Mouse (Mus musculus): Measurements from ENCODE around the gene Ube2d2b. TPM values are rescaled to one million over a fixed set of nuclear protein-coding genes. Genes with fewer than 3 reads are reported as not detected.
A peak's percentile ranks its signal among the peaks of the same experiment; 100 is the strongest.

The Ube2d2b gene
- polyA plus RNA-seq, 1 experiment from 2014 or later: 0.30 TPM

DNA sequence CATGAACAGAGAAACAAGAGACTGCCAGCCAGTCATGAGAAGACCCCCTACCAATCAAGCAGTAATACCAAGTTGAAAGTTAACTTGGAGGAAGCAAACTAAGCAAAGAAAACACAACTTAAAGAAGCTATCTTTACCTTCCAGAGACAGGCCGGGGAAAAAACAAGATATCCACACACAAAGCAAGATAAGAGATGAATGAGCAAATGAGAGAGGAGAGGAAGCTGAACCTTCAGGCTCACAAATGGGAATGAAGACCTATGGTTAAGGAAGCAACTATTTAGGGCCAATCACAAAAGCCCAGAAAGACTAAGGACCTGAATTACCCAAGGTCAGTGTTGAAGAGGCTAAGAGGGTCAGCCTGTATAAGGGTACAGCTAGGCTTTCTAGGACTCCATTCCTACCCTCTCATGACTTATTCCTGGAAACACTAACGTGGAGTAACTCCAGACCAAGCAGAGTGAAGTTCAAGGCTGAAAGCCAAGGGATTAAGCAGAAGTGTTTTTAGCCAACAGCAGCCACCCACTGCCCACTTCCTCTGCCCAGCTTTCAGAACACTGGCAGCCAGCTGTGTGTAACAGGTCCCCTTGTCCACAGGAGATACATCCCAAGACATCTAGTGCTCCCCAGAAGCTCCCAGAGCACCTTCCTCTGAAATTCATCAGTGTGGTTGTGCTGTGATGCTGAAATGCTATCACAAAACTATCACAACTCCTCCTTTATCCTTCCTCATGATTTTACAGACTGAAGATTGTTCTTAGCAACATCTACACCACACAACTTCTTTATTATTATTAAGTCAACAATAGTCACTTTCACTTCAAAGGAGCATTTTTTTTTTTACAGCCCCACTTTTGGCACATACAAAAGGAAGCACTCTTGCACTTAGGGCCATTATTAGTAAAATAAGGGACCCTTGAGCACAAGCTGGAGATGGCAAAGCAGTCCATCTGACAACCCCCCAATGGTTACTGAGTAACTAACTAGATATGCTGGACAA, 36.5 kb downstream of the Ube2d2b start:
- Histone ChIP-seq H3K27me3 (ENCODE audit: poor library complexity, severe bottlenecking) (peaks cover 13% of the 10 kb centered on the region), H3K4me1 (peaks cover 23% of the 10 kb centered on the region), H3K4me3 (peak overlapping the region; percentile 16; the same call in 1 of the 2 replicates), H3K9me3 (no peaks in the 10 kb centered on the region), H3K27ac (no peak overlapping the region), H3K36me3 (replicated peaks) (no peaks in the 10 kb centered on the region; the same call in 1 of the 2 replicates)
- WGBS: 80% methylated on average over 2 of the region's 2 CpGs
- DNase-seq (ENCODE audit: extremely low spot score, low spot score): no peak

DNA sequence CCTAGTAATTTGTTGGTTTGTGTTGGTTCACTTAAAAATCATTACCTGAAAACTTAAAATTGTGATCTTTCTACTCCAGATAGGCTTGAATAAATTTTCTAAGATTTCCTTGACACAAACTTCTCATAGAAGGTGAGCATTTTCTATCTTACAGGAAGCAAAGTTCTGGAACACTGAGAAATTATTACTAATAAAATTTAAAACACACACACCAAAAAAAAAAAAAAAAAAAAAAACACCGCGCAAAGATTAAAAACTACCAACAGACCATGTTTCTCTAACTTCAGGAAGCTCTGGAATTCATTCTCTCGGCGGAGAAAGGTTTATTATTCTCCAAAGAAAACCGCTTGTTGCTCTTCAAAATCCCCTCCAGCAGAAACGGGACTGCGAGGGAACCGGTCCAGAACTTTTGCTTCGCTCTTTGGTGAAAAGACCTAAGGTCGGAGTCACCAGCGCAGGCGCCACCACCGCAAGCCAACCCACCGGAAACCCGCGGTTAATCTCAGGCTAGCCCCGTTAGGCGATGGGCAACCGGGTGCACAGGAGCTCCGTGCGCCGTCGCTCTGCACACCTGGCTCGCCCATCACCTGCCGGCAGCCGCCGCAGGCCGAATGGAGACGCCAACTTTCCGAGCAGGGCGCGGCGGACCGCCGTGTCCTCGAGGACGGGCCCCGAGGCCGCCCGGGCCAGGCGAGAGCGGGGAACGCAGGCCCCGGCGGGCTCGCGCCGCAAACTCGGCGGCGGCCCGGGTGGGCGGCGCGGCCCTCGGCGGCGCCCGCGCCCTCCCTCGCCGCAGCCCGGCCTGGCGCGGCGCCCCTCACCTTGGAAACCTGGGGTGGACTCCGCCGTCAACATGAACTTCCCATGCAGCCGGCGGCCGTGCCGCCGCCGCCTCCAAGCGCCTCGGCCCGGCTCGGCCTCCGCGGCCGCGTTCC, 38.3 kb downstream of the Ube2d2b start:
- under 1% methylated on average over 82 of the region's 82 CpGs for WGBS
- peak overlapping the region; percentile 97 for H3K27ac ChIP-seq

DNA sequence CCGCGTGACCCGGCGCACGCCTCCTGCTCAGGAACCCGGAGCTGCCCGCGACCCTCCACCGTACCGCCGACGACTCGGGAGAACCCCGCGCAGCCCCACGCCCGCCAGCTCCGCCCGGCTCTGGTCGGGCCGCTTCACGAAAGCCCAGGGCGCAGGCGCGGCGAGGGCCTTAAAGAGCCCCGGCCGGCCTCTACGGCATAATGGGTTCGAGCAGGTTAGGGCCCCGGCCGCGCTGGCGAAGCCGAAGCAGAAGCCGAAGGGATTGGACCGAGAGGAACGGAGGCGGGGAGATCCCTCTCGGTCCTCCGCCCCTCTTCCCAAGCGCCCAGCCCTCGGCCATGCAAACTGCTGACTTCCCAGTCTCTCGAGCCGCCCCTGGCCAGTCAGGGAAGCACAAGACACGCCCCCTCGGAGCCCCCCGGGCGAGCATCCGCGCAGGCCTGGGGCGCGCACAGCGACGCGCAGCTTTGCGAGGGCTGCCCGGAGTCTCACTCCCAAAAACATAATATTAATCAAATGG, 39.1 kb downstream of the Ube2d2b start:
- H3K36me3 ChIP-seq (replicated peaks): no peaks in the 10 kb centered on the region
- H3K27ac ChIP-seq: peak overlapping the region; percentile 97
- DNase-seq (ENCODE audit: extremely low spot score, low spot score): peak; percentile 94
- no peaks in the 10 kb centered on the region for H3K9me3 ChIP-seq
- H3K4me3 ChIP-seq: peak overlapping the region; percentile 91
- under 1% methylated on average over 58 of the region's 58 CpGs for WGBS
- peaks cover 26% of the 10 kb centered on the region for H3K4me1 ChIP-seq
- peaks cover 13% of the 10 kb centered on the region for H3K27me3 ChIP-seq (ENCODE audit: poor library complexity, severe bottlenecking)

More for the DNA sequence above, 38.3 kb downstream of the Ube2d2b start:
- peak overlapping the region; percentile 91 for H3K4me3 ChIP-seq
- no peaks in the 10 kb centered on the region; the same call in 1 of the 2 replicates for H3K36me3 ChIP-seq (replicated peaks)
- peaks cover 13% of the 10 kb centered on the region for H3K27me3 ChIP-seq (ENCODE audit: poor library complexity, severe bottlenecking)
- peaks cover 23% of the 10 kb centered on the region for H3K4me1 ChIP-seq
- no peaks in the 10 kb centered on the region for H3K9me3 ChIP-seq
- DNase-seq (ENCODE audit: extremely low spot score, low spot score): peak; percentile 60

DNA sequence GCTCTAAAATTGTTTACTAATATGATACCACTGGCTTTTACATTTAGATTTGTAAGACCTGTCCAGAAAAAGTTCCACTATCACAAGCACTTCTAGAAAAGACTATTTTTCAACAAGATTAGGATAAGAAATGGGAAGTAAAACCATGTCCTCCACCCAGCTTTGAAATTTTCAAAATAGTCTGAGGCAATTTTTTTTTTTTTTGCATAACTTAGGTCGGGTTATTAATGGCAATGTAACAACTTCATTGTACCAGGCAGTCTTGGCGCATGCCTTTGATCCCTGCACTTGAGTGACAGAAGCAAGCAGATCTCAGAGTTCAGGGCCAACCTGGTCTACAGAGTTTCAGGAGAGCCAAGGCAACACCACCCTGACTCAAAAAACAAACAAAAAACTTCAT, 39.8 kb downstream of the Ube2d2b start:
- peak overlapping the region; percentile 91; the same call in 1 of the 2 replicates for H3K4me3 ChIP-seq
- H3K36me3 ChIP-seq (replicated peaks): no peaks in the 10 kb centered on the region
- H3K9me3 ChIP-seq: no peaks in the 10 kb centered on the region
- H3K27ac ChIP-seq: no peak overlapping the region
- DNase-seq (ENCODE audit: extremely low spot score, low spot score): no peak
- H3K4me1 ChIP-seq: peaks cover 26% of the 10 kb centered on the region
- peaks cover 13% of the 10 kb centered on the region for H3K27me3 ChIP-seq (ENCODE audit: poor library complexity, severe bottlenecking)
- 73% methylated on average over 2 of the region's 2 CpGs for WGBS

DNA sequence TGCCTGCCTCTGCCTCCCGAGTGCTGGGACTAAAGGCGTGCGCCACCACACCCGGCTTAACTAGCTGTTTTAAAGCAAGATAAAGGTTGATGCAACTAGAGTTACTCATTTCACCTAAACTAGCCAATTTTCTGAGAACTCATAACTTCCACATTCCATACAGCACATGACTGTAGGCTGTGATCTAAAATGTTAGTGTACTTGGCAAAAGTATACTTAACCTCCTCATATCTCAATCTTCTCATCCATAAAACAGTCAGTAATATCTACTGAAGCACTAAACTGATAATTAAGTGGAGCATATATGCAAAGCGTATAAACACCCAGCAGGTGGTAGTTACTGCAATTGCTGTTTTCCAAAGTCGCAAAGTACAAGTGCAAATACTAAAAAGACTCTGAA, 43.4 kb downstream of the Ube2d2b start:
- H3K36me3 ChIP-seq (replicated peaks): no peaks in the 10 kb centered on the region
- H3K27me3 ChIP-seq (ENCODE audit: poor library complexity, severe bottlenecking): peaks cover 13% of the 10 kb centered on the region
- 92% methylated on average over 6 of the region's 6 CpGs for WGBS
- H3K4me3 ChIP-seq: no peak overlapping the region
- no peak for DNase-seq (ENCODE audit: extremely low spot score, low spot score)
- H3K9me3 ChIP-seq: no peaks in the 10 kb centered on the region
- peaks cover 8% of the 10 kb centered on the region; the same call in 1 of the 2 replicates for H3K4me1 ChIP-seq
- H3K27ac ChIP-seq: no peak overlapping the region; the same call in 1 of the 2 replicates

DNA sequence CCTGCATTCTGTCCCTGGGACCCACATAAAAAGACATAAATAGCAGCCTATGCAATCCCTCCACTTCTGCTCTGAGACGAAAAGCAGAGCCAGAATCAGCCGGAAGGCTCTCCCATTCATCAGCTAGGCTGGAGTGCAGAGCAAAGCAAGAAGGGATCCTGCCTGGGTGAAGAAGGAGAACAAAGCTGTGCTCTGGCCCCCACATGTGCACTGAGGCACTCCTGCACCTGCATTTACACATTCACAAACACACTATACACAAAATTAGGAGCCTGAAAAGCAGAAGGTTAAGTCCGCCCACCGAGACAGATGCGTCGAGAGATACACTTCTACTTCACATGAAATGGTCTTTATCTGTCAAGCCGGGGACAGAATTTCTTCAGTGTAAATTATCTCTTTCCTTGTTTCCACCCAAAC, 44.0 kb downstream of the Ube2d2b start:
- 70% methylated on average over 7 of the region's 7 CpGs for whole genome bisulfite sequencing
- DNase-seq (ENCODE audit: extremely low spot score, low spot score): no peak
- no peaks in the 10 kb centered on the region for H3K36me3 ChIP-seq (replicated peaks)
- peaks cover 13% of the 10 kb centered on the region for H3K27me3 ChIP-seq (ENCODE audit: poor library complexity, severe bottlenecking)
- peaks cover 8% of the 10 kb centered on the region; the same call in 1 of the 2 replicates for H3K4me1 ChIP-seq
- H3K9me3 ChIP-seq: no peaks in the 10 kb centered on the region
- H3K27ac ChIP-seq: peak overlapping the region; percentile 63
- H3K4me3 ChIP-seq: peak overlapping the region; percentile 13; the same call in 1 of the 2 replicates

DNA sequence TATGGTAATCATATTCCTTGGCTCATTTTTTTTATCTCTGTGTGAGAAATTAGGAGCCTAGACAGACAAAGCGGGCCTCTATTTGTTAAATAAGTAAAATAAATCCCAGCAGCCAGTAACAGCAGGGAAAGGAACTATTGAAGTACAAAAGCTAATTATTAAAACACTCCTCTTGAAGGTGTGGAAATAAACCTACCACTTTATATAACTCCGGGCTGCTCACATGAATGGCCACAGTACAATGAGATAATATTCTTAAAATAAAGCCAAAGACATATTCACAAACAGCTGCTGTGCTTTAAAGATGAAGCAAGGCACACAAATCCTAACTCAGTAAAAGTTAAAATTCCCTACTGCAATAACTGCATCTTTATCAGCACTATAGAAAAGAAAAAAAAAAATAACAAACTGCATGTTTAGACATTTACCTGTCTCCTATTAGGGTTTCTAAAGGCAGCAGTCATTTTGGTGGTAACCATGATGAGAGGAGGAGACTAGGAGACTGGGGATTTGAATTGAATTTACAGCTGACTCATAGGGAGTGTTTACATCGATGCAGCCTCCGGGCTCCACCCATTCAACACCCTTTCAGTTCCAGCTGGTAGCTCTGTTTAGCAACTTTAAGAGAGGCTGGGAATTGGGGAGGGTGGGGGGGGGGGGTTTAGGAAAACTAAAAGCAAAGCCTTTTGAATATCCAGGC, 44.8 kb downstream of the Ube2d2b start, which contains the start of gene Evi5:
TSS of gene Evi5 (minus strand) at position 547 of the 700 bp plus-strand sequence.
- peak within 1 kb of the TSS; percentile 13; the same call in 1 of the 2 replicates for H3K4me3 ChIP-seq
- peak within 1 kb of the TSS; percentile 63; the same call in 1 of the 2 replicates for H3K27ac ChIP-seq
- no peaks in the 10 kb centered on the region for H3K36me3 ChIP-seq (replicated peaks)
- H3K4me1 ChIP-seq: 0 out of 2 replicates have a peak, but pooled peaks cover 3% of the 10 kb centered on the region
- H3K9me3 ChIP-seq: no peaks in the 10 kb centered on the region
- WGBS: 55% methylated on average over 4 of the region's 4 CpGs
- H3K27me3 ChIP-seq (ENCODE audit: poor library complexity, severe bottlenecking): peaks cover 13% of the 10 kb centered on the region
- no peak for DNase-seq (ENCODE audit: extremely low spot score, low spot score)

DNA sequence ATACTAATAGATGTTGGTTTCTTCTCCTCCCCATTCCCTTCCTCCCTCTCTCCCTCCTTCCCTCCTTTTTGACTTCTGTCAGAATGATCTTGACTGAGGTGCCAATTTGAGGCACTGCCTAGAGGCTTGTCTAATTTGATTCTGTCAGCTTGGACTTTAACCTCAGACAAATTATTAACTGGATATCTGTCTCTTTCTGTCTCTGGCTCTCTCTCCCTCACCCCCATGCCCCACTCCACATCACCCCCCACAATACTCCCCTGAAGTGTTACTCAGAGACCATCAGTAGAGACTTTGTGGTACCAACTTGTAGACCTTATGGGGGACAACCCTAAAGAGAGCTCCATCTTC, 45.3 kb downstream of the Ube2d2b start:
- H3K27me3 ChIP-seq (ENCODE audit: poor library complexity, severe bottlenecking): peaks cover 8% of the 10 kb centered on the region
- no peaks in the 10 kb centered on the region for H3K9me3 ChIP-seq
- 0 out of 2 replicates have a peak, but pooled peaks cover 3% of the 10 kb centered on the region for H3K4me1 ChIP-seq
- no peak for DNase-seq (ENCODE audit: extremely low spot score, low spot score)
- H3K27ac ChIP-seq: no peak overlapping the region
- no peak overlapping the region for H3K4me3 ChIP-seq
- no peaks in the 10 kb centered on the region for H3K36me3 ChIP-seq (replicated peaks)

DNA sequence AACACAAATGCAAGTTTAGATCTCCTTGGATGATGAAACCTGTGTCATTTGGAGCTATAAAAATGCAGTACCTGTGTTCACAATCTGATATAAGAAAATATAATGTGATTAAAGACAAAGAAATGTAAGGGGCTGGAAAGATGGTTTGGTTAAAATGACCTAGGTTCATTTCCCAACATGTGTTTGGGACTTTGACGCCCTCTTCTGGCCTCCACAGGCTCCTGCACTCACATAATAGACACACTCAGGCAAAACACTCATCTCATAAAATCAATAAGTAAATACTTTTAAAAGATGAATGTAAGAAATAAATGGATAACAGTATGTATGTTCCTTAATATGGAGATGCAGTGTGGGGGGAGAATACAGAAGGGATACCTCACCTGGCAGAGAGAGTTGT, 47.2 kb downstream of the Ube2d2b start:
- H3K4me3 ChIP-seq: no peak overlapping the region
- DNase-seq (ENCODE audit: extremely low spot score, low spot score): no peak
- no peaks in the 10 kb centered on the region for H3K9me3 ChIP-seq
- H3K27ac ChIP-seq: no peak overlapping the region
- WGBS: 72% methylated on average over 1 of the region's 1 CpGs
- H3K36me3 ChIP-seq (replicated peaks): no peaks in the 10 kb centered on the region
- no peaks in the 10 kb centered on the region for H3K27me3 ChIP-seq (ENCODE audit: poor library complexity, severe bottlenecking)
- 0 out of 2 replicates have a peak, but pooled peaks cover 3% of the 10 kb centered on the region for H3K4me1 ChIP-seq

DNA sequence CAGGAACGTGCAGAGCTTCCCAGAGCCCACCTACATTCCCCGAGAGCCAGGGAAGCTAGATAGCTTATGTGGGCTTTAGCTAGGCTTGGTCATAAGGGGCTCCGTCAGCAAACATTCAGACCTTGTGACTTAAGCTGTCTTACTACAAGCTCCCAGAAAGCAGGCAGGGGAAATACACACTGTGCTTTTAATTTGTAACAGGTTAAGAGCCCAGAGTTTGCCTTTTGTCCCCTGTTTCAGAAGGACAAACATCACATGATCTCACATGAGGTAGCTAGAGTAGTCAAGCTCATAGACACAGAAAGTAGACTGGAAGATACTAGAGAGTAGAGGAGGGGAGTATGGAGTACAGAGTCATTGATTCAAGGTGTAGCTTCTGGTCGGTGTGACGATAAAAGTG, 50.8 kb downstream of the Ube2d2b start:
- Histone ChIP-seq H3K4me1 (no peaks in the 10 kb centered on the region), H3K4me3 (no peak overlapping the region), H3K27ac (no peak overlapping the region), H3K9me3 (no peaks in the 10 kb centered on the region), H3K27me3 (ENCODE audit: poor library complexity, severe bottlenecking) (no peaks in the 10 kb centered on the region), H3K36me3 (replicated peaks) (no peaks in the 10 kb centered on the region)
- WGBS: 87% methylated on average over 5 of the region's 5 CpGs
- DNase-seq (ENCODE audit: extremely low spot score, low spot score): no peak
